Mouse (Mus musculus): ENCODE data around the gene Slc30a7. TPM values are rescaled to one million over a fixed set of nuclear protein-coding genes. Genes with fewer than 3 reads are reported as not detected.

Slc30a7 gene
- polyA plus RNA-seq, 1 experiment = 7.8 TPM

GRCm38 (mm10) chr3:115949921-115950877, 57.0 kb downstream of the Slc30a7 start:
- Histone ChIP-seq H3K4me3 (ENCODE audit: extremely low read depth, insufficient read depth, insufficient read length) (no peak overlapping the region), H3K36me3 (ENCODE audit: control insufficient read depth, insufficient read depth, low read length) (peaks cover 37% of the 10 kb centered on the region), H3K27ac (ENCODE audit: insufficient read depth, low read length) (no peak overlapping the region), H3K27me3 (ENCODE audit: control insufficient read depth, insufficient read depth, low read length) (no peaks in the 10 kb centered on the region), H3K4me1 (ENCODE audit: control insufficient read depth, insufficient read depth, insufficient read length) (no peaks in the 10 kb centered on the region)
- WGBS = 93% methylated on average over 6 of the region's 6 CpGs
- TF ChIP-seq CTCF (IDR thresholded peaks at IDR 0.05; ENCODE audit: extremely low read depth, insufficient read depth, insufficient read length, insufficient replicate concordance) = no peak
- no peak for DNase-seq (ENCODE audit: low read depth in 1 of 2, low spot score in 2 of 2)

- no peaks in the 10 kb centered on the region for H3K27me3 ChIP-seq (ENCODE audit: control insufficient read depth, insufficient read depth, low read length)
- H3K36me3 ChIP-seq (ENCODE audit: control insufficient read depth, insufficient read depth, low read length) = peaks cover 37% of the 10 kb centered on the region
- H3K4me3 ChIP-seq (ENCODE audit: extremely low read depth, insufficient read depth, insufficient read length) = no peak overlapping the region
- H3K27ac ChIP-seq (ENCODE audit: insufficient read depth, low read length) = no peak overlapping the region
- H3K4me1 ChIP-seq (ENCODE audit: control insufficient read depth, insufficient read depth, insufficient read length) = no peaks in the 10 kb centered on the region
- no peak for TF ChIP-seq POLR2A (IDR thresholded peaks at IDR 0.05; ENCODE audit: low read depth, low read length)
- TF ChIP-seq CTCF (IDR thresholded peaks at IDR 0.05; ENCODE audit: extremely low read depth, insufficient read depth, insufficient read length, insufficient replicate concordance) = no peak
- WGBS = 92% methylated on average over 3 of the region's 3 CpGs
- DNase-seq (ENCODE audit: low read depth in 1 of 2, low spot score in 2 of 2) = no peak
Observed at GRCm38 (mm10) chr3:115949220-115949920, 57.8 kb downstream of the Slc30a7 start.

- no peak overlapping the region for H3K27ac ChIP-seq (ENCODE audit: insufficient read depth, low read length)
- TF ChIP-seq CTCF (IDR thresholded peaks at IDR 0.05; ENCODE audit: extremely low read depth, insufficient read depth, insufficient read length, insufficient replicate concordance) = no peak
- no peak for TF ChIP-seq POLR2A (IDR thresholded peaks at IDR 0.05; ENCODE audit: low read depth, low read length)
- H3K27me3 ChIP-seq (ENCODE audit: control insufficient read depth, insufficient read depth, low read length) = no peaks in the 10 kb centered on the region
- no peak overlapping the region for H3K4me3 ChIP-seq (ENCODE audit: extremely low read depth, insufficient read depth, insufficient read length)
- peaks cover 29% of the 10 kb centered on the region for H3K36me3 ChIP-seq (ENCODE audit: control insufficient read depth, insufficient read depth, low read length)
- no peaks in the 10 kb centered on the region; the same call in 1 of the 2 replicates for H3K4me1 ChIP-seq (ENCODE audit: control insufficient read depth, insufficient read depth, insufficient read length)
- DNase-seq (ENCODE audit: low read depth in 1 of 2, low spot score in 2 of 2) = no peak
- WGBS = 96% methylated on average over 8 of the region's 8 CpGs
Observed at GRCm38 (mm10) chr3:115946272-115946671, 60.9 kb downstream of the Slc30a7 start.

GRCm38 (mm10) chr3:115944376-115944775, 62.8 kb downstream of the Slc30a7 start:
- 85% methylated on average over 6 of the region's 6 CpGs for WGBS
- Histone ChIP-seq H3K27ac (ENCODE audit: insufficient read depth, low read length) (no peak overlapping the region), H3K27me3 (ENCODE audit: control insufficient read depth, insufficient read depth, low read length) (no peaks in the 10 kb centered on the region), H3K36me3 (ENCODE audit: control insufficient read depth, insufficient read depth, low read length) (peaks cover 21% of the 10 kb centered on the region), H3K4me3 (ENCODE audit: extremely low read depth, insufficient read depth, insufficient read length) (no peak overlapping the region), H3K4me1 (ENCODE audit: control insufficient read depth, insufficient read depth, insufficient read length) (no peaks in the 10 kb centered on the region; the same call in 1 of the 2 replicates)
- no peak for DNase-seq (ENCODE audit: low read depth in 1 of 2, low spot score in 2 of 2)
- no peak for TF ChIP-seq POLR2A (IDR thresholded peaks at IDR 0.05; ENCODE audit: low read depth, low read length)
- TF ChIP-seq CTCF (IDR thresholded peaks at IDR 0.05; ENCODE audit: extremely low read depth, insufficient read depth, insufficient read length, insufficient replicate concordance) = no peak

DNA sequence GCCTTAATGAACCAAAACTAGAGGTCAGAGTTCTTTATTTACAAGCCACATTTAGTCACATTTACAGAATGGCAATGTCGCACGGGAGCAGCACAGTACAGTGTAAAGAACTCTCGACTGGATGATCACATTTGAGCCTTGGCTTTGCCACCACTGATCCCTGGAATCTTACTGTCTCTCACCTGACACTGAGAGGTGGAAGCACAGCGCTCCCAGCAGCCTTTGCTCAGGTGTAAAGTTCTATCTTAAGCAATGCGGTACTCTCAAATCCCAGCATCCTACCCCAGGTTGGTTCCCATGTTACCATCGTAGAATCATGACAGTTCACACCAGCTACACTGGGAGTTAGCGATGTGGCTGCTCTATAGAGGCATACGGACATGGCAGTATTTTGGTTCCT, 65.7 kb downstream of the Slc30a7 start:
- no peak for DNase-seq (ENCODE audit: low read depth in 1 of 2, low spot score in 2 of 2)
- no peak for TF ChIP-seq POLR2A (IDR thresholded peaks at IDR 0.05; ENCODE audit: low read depth, low read length)
- TF ChIP-seq CTCF (IDR thresholded peaks at IDR 0.05; ENCODE audit: extremely low read depth, insufficient read depth, insufficient read length, insufficient replicate concordance) = no peak
- Histone ChIP-seq H3K36me3 (ENCODE audit: control insufficient read depth, insufficient read depth, low read length) (peaks cover 18% of the 10 kb centered on the region), H3K27me3 (ENCODE audit: control insufficient read depth, insufficient read depth, low read length) (no peaks in the 10 kb centered on the region), H3K4me1 (ENCODE audit: control insufficient read depth, insufficient read depth, insufficient read length) (no peaks in the 10 kb centered on the region; the same call in 1 of the 2 replicates), H3K27ac (ENCODE audit: insufficient read depth, low read length) (no peak overlapping the region), H3K4me3 (ENCODE audit: extremely low read depth, insufficient read depth, insufficient read length) (no peak overlapping the region)
- 94% methylated on average over 8 of the region's 8 CpGs for WGBS

GRCm38 (mm10) chr3:115940510-115940909, 66.7 kb downstream of the Slc30a7 start:
- Histone ChIP-seq H3K4me3 (ENCODE audit: extremely low read depth, insufficient read depth, insufficient read length) (no peak overlapping the region), H3K4me1 (ENCODE audit: control insufficient read depth, insufficient read depth, insufficient read length) (no peaks in the 10 kb centered on the region; the same call in 1 of the 2 replicates), H3K36me3 (ENCODE audit: control insufficient read depth, insufficient read depth, low read length) (peaks cover 14% of the 10 kb centered on the region), H3K27me3 (ENCODE audit: control insufficient read depth, insufficient read depth, low read length) (no peaks in the 10 kb centered on the region), H3K27ac (ENCODE audit: insufficient read depth, low read length) (no peak overlapping the region)
- TF ChIP-seq POLR2A (IDR thresholded peaks at IDR 0.05; ENCODE audit: low read depth, low read length) (no peak), CTCF (IDR thresholded peaks at IDR 0.05; ENCODE audit: extremely low read depth, insufficient read depth, insufficient read length, insufficient replicate concordance) (no peak)
- DNase-seq (ENCODE audit: low read depth in 1 of 2, low spot score in 2 of 2) = no peak
- WGBS = 79% methylated on average over 4 of the region's 4 CpGs
